Mouse (Mus musculus): ENCODE measurements at regions not wholly inside any gene's neighbourhood (a gene's known extent, or its start where the extent isn't known, plus 50 kb on each side); places are given as distances from the start of the nearest gene placed in this dataset.

DNA sequence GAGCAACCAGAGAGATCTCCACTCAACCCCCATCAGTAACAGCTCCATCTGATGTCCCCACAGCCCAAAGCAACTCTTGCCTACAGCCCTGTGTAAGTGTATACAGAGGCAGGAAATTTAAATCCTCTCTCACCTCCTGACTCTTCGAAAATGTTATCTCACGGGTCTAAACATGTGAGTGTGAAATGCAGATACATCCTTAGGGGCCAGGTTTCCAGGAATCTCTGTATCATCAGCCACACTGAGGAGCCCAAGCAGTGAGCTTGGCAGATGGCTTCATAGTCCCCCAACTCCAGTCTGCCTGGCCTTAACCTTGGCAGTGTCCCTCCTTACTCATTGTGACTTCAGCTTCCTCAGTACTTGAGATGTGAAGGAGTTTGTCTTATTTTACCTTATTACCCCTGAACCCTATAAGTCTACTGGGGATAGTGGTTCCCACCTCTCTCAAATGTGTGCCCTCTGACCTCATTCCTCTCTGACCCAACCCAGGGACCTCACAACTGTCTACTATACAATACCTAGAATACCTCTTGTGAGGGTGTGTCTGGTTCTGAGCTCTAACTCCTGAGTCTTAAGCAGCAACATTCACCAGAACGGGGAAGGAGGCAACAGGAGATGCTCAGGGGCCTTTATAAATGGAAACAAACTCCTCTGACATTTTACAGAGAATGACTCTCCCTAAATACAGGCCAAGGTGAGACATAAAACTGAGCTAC is 238.5 kb downstream of the Setd4 start:
- TF ChIP-seq CTCF (IDR thresholded peaks at IDR 0.05; ENCODE audit: low read depth, low read length) (no peak), EP300 (IDR thresholded peaks at IDR 0.05; ENCODE audit: insufficient read depth, low read depth, low read length) (no peak)
